Mouse (Mus musculus) left cerebral cortex, adult 18-20 months (tissue): ENCODE measurements at regions not wholly inside any gene's neighbourhood (a gene's known extent, or its start where the extent isn't known, plus 50 kb on each side); places are given as distances from the start of the nearest gene placed in this dataset.

Source experiments
- DNase-seq, 2 experiments: peaks; one replicate each; pipeline ENCODE4 v3.0.0; 2021 to 2022; ENCODE audit warnings: low spot score in 2 of 2, mixed read lengths in 1 of 2

- DNase-seq: no peak
These were observed 692.4 kb downstream of the Gm9008 start for GRCm38 (mm10) chr6:75805223-75805622.

- DNase-seq: no peak
These were observed 697.6 kb downstream of the Gm9008 start for GRCm38 (mm10) chr6:75799993-75800392.

GRCm38 (mm10) chr6:75799546-75799945 lies 698.0 kb downstream of the Gm9008 start:
- DNase-seq: no peak

- DNase-seq: no peak
These were observed 714.9 kb downstream of the Gm9008 start for GRCm38 (mm10) chr6:75782680-75783079.

- DNase-seq: peak in 1 of 2 experiments; percentile 2
These were observed 734.5 kb downstream of the Gm9008 start for GRCm38 (mm10) chr6:75763041-75763440.

GRCm38 (mm10) chr6:75756184-75756583 lies 741.4 kb downstream of the Gm9008 start:
- no peak for DNase-seq
